Mouse (Mus musculus): ENCODE data around the gene Kng2. TPM values are rescaled to one million over a fixed set of nuclear protein-coding genes. Genes with fewer than 3 reads are reported as not detected.
A peak's percentile ranks its signal among the peaks of the same experiment; 100 is the strongest.
"Not testable (repeated sequence)": the region's sequence is repeated elsewhere in the genome, so short reads cannot be mapped to it uniquely, and the experiment has no call there.

The Kng2 gene
- total RNA-seq (2021): 1 to 10 TPM; 5.7 to 9.1 TPM
- polyA plus RNA-seq (2012; rRNA removed): 1.3 and 1.5 TPM in 2 replicates
- long read RNA-seq, partial matches to known transcripts: 4 of 8 reads
- long read RNA-seq, other reads (novel, unspliced or antisense): 0 of 8 reads

- DNase-seq: peak; percentile 20
Observed at GRCm38 (mm10) chr16:23028966-23029600, at the start of gene Kng2. TSS of gene Kng2 (minus strand) at chr16:23029482.

GRCm38 (mm10) chr16:23077516-23077915 lies 48.2 kb upstream of the Kng2 start:
- DNase-seq: not testable (repeated sequence)

- not testable (repeated sequence) for DNase-seq
Observed at GRCm38 (mm10) chr16:23060781-23061325, 31.6 kb upstream of the Kng2 start.

GRCm38 (mm10) chr16:23059630-23060029 lies 30.3 kb upstream of the Kng2 start:
- not testable (repeated sequence) for DNase-seq

- DNase-seq: not testable (repeated sequence)
Observed at GRCm38 (mm10) chr16:23057668-23058447, 28.6 kb upstream of the Kng2 start, which contains the start of gene Kng1. TSS of gene Kng1 (plus strand) at chr16:23057865.

GRCm38 (mm10) chr16:23046319-23046718 lies 17.0 kb upstream of the Kng2 start:
- peak; percentile 34 for DNase-seq

GRCm38 (mm10) chr16:23040876-23041275 lies 11.6 kb upstream of the Kng2 start:
- no peak for DNase-seq

GRCm38 (mm10) chr16:23039281-23039680 lies 10.0 kb upstream of the Kng2 start:
- DNase-seq: no peak

GRCm38 (mm10) chr16:23037744-23038143 lies 8.5 kb upstream of the Kng2 start:
- no peak for DNase-seq

- DNase-seq: no peak
Observed at GRCm38 (mm10) chr16:23033673-23034072, 4.4 kb upstream of the Kng2 start.

- peak; percentile 74 for DNase-seq
Observed at GRCm38 (mm10) chr16:23030673-23031435, 1.6 kb upstream of the Kng2 start.

GRCm38 (mm10) chr16:23027341-23027740 lies 1.9 kb downstream of the Kng2 start:
- DNase-seq: not testable (repeated sequence)

GRCm38 (mm10) chr16:23026582-23026981 lies 2.7 kb downstream of the Kng2 start:
- no peak for DNase-seq

- DNase-seq: no peak
Observed at GRCm38 (mm10) chr16:23025111-23025510, 4.2 kb downstream of the Kng2 start.

GRCm38 (mm10) chr16:23020571-23020970 lies 8.7 kb downstream of the Kng2 start:
- DNase-seq: not testable (repeated sequence)

- DNase-seq: not testable (repeated sequence)
Observed at GRCm38 (mm10) chr16:23014645-23015044, 14.6 kb downstream of the Kng2 start.

- DNase-seq: not testable (repeated sequence)
Observed at GRCm38 (mm10) chr16:23013786-23014185, 15.5 kb downstream of the Kng2 start.

GRCm38 (mm10) chr16:22996951-22997350 lies 32.3 kb downstream of the Kng2 start:
- peak; percentile 53 for DNase-seq

GRCm38 (mm10) chr16:22967383-22968030 lies 61.8 kb downstream of the Kng2 start:
- no peak for DNase-seq

- DNase-seq: no peak
Observed at GRCm38 (mm10) chr16:22963293-22963692, 66.0 kb downstream of the Kng2 start.

- DNase-seq: no peak
Observed at GRCm38 (mm10) chr16:22962256-22962655, 67.0 kb downstream of the Kng2 start.
